Mouse (Mus musculus) urinary bladder, postnatal 0 days (tissue): ENCODE results near the gene Ncoa5. TPM values are rescaled to one million over a fixed set of nuclear protein-coding genes. Genes with fewer than 3 reads are reported as not detected.

ENCODE experiments used
- polyA plus RNA-seq: library from polyadenylated mRNA; unstranded; fragments of >200 nt; fragmentation: Nextera tagmentation; extraction: Ambion mirVana; gene quantifications from 2 replicates; pipeline ENCODE4 v1.2.1, GENCODE M21; 2015

Ncoa5 gene
- polyA plus RNA-seq = 22.4 and 23.2 TPM in 2 replicates

GRCm38 (mm10) chr2:165034131-165035057 lies at the start of gene Ncoa5:
Ncoa5 (minus strand) TSS chr2:165034867.

GRCm38 (mm10) chr2:165054888-165055852 lies 20.5 kb upstream of the Ncoa5 start, which contains the start of gene Cd40:
Cd40 (plus strand) TSS chr2:165055627.

GRCm38 (mm10) chr2:164960716-164961441 lies 73.8 kb downstream of the Ncoa5 start, which contains the start of gene Slc12a5:
Slc12a5 (plus strand) TSS chr2:164960802.

Other genes starting within 250 kb of the Ncoa5 start
- 26.2 and 28.0 TPM in 2 replicates for gene Snx21, start 249.0 kb downstream of the Ncoa5 start, polyA plus RNA-seq
- gene Acot8, start 230.0 kb downstream of the Ncoa5 start, polyA plus RNA-seq = 16.3 and 19.9 TPM in 2 replicates
- 5.0 and 5.7 TPM in 2 replicates for gene Zswim3, start 229.8 kb downstream of the Ncoa5 start, polyA plus RNA-seq
- gene Zswim1, start 212.2 kb downstream of the Ncoa5 start, polyA plus RNA-seq = 11.9 and 12.0 TPM in 2 replicates
- gene Spata25, start 206.3 kb downstream of the Ncoa5 start, polyA plus RNA-seq = 0.36 TPM in 1 of 2 replicates, not detected in the other
- 109 and 133 TPM in 2 replicates for gene Ctsa, start 202.0 kb downstream of the Ncoa5 start, polyA plus RNA-seq
- 14.3 and 16.1 TPM in 2 replicates for gene Neurl2, start 201.4 kb downstream of the Ncoa5 start, polyA plus RNA-seq
- gene Pltp, start 177.2 kb downstream of the Ncoa5 start, polyA plus RNA-seq = 69.8 and 90.6 TPM in 2 replicates
- 53.5 and 56.6 TPM in 2 replicates for gene Pcif1, start 155.6 kb downstream of the Ncoa5 start, polyA plus RNA-seq
- gene Zfp335, start 123.1 kb downstream of the Ncoa5 start, polyA plus RNA-seq = 4.9 and 5.5 TPM in 2 replicates
- 5.5 and 10.3 TPM in 2 replicates for gene Mmp9, start 94.1 kb downstream of the Ncoa5 start, polyA plus RNA-seq
- gene Slc12a5, start 74.1 kb downstream of the Ncoa5 start, polyA plus RNA-seq = 0.17 and 0.24 TPM in 2 replicates
- 8.5 and 10.7 TPM in 2 replicates for gene Cd40, start 20.8 kb upstream of the Ncoa5 start, polyA plus RNA-seq
- not detected in 2 replicates for gene 1700025C18Rik, start 55.9 kb upstream of the Ncoa5 start, polyA plus RNA-seq
- gene Cdh22, start 200.0 kb upstream of the Ncoa5 start, polyA plus RNA-seq = 0.04 TPM in 1 of 2 replicates, not detected in the other